Mouse (Mus musculus): ENCODE measurements around the gene Rundc3b. TPM values are rescaled to one million over a fixed set of nuclear protein-coding genes. Genes with fewer than 3 reads are reported as not detected.

Gene Rundc3b
- polyA plus RNA-seq (2015; fragmentation: Nextera tagmentation; extraction: Ambion mirVana), result 3.6 and 4.0 TPM in 2 replicates

DNA sequence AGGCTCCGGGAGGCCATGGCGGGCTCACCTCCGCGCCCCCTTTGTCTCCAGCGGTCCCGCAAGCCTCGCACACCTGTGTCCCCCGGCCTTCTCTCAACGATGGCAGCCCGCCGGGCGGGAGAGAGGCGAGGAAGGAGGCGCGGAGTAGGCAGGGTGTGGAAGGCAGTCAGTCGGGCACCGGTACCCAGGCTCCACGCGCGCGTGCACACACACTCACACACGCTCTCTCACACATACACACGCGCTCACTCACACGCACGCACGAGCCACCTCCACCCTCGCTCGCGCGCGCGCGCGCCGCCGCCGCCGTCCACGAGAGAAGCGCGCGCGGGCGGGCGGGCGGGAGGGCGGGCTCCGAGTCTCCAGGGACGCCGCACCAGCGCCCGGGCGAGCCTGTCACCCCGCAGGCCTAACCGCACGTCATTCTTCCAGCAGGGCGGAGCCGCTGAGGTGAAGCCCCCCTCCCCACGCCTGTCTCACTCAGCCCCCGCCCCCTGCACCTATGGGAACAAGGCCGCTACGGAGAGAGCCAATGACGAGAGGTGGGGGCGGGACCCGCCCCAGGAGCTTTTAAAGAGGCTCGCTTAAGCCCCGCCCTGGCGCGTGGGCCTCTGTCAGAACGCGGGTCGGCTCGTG lies at the start of gene Rundc3b:
Gene Rundc3b (minus strand): TSS at position 357 of the 636 bp plus-strand sequence.
- peak; percentile 98 for ATAC-seq (ENCODE audit: insufficient number of reproducible peaks, low FRiP score, low TSS enrichment, low read depth)
- H3K27ac ChIP-seq (replicated peaks), result 0 out of 2 replicates have a peak within 1 kb of the TSS, but pooled peaks have one; percentile 44

DNA sequence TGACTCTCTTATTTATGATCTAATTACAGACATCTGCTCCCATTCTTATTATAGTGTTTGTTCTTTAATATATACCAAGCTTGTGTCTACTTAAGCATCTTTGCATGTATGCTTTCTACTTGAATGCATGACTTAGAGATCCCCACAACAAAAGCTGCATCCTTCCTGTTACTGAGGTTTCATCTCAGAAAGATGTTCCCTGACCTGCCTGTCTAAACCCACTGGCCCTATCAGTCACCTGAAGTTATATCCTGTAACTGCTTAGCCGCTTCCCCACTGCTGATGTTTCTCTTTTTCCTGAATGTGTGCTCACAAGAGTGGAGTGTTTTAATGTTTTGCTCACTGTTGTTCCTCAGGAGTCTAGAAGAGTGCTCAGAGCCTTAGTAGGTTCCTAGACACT lies 46.9 kb upstream of the Rundc3b start:
- ATAC-seq (ENCODE audit: insufficient number of reproducible peaks, low FRiP score, low TSS enrichment, low read depth), result no peak
- 90% methylated on average over 1 of the region's 1 CpGs for WGBS
- Histone ChIP-seq H3K4me3 (replicated peaks) (no peak overlapping the region), H3K27ac (replicated peaks) (no peak overlapping the region), H3K36me3 (no peaks in the 10 kb centered on the region), H3K4me2 (replicated peaks) (no peak overlapping the region), H3K4me1 (no peaks in the 10 kb centered on the region), H3K9me3 (replicated peaks) (no peaks in the 10 kb centered on the region), H3K9ac (no peak overlapping the region), H3K27me3 (no peaks in the 10 kb centered on the region)

More for the DNA sequence above, at the start of gene Rundc3b:
- WGBS, result under 1% methylated on average over 67 of the region's 74 CpGs
- H3K4me1 ChIP-seq, result no peaks in the 10 kb centered on the region
- H3K9me3 ChIP-seq (replicated peaks), result no peaks in the 10 kb centered on the region
- peak within 1 kb of the TSS; percentile 98 for H3K4me2 ChIP-seq (replicated peaks)
- peak within 1 kb of the TSS; percentile 43 for H3K9ac ChIP-seq
- no peaks in the 10 kb centered on the region for H3K27me3 ChIP-seq
- H3K36me3 ChIP-seq, result no peaks in the 10 kb centered on the region
- peak within 1 kb of the TSS; percentile 88 for H3K4me3 ChIP-seq (replicated peaks)

DNA sequence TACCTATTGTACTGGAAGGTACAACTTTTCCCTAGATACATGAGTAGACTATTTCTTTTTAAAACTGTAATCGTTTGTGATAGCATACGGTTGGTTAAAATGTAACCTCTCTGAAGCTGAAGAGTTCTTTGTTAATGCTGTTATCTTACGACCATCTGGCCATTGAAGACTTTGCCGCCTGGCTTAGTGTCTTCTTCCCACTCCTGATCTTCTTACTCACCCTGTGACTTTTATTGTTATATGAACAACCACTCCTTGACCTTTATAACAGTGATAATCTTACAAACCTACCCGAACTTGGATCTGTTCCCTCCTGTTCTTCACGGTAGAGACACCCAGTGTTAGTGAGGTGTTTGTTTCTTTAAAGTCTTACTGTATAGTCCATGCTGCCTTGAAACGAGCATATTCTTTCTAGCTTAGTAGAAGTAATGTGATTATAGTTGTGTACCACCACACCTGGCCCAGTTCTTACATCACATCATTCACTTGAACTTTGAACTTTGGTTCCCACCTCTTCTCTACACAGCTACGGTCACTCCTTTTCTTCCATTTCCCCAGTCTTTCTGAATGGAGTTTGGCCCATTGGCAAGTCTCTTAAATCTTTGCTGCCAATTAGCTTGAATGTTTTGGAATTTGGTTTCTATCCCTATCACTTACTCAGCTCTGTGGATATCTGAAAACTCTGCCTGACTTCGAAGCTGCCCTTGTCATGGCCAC lies 45.2 kb upstream of the Rundc3b start:
- Histone ChIP-seq H3K9ac (no peak overlapping the region), H3K36me3 (no peaks in the 10 kb centered on the region), H3K4me2 (replicated peaks) (no peak overlapping the region), H3K4me3 (replicated peaks) (no peak overlapping the region), H3K27me3 (no peaks in the 10 kb centered on the region), H3K27ac (replicated peaks) (no peak overlapping the region), H3K4me1 (no peaks in the 10 kb centered on the region), H3K9me3 (replicated peaks) (no peaks in the 10 kb centered on the region)
- WGBS, result 80% methylated on average over 9 of the region's 9 CpGs
- no peak for ATAC-seq (ENCODE audit: insufficient number of reproducible peaks, low FRiP score, low TSS enrichment, low read depth)

DNA sequence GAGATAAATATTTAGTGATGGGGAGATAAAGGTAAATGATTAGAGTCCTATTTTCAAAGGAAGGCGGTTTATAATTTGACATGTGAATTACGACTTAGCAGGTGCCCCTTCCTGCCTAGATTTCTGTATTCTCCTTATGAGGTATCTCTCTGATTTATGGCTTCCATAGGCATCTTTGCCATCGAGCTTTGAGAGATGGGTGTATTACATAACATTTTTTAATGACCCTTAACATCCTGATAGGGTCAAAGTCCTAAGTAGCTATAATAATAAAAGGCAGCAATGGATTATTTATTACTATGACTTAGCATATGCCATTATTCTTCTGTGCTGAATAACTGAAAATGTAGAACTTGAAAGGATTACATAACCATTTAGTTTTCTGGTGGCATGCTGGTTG lies 41.9 kb upstream of the Rundc3b start:
- H3K9me3 ChIP-seq (replicated peaks), result no peaks in the 10 kb centered on the region
- H3K4me3 ChIP-seq (replicated peaks), result no peak overlapping the region
- H3K9ac ChIP-seq, result no peak overlapping the region
- ATAC-seq (ENCODE audit: insufficient number of reproducible peaks, low FRiP score, low TSS enrichment, low read depth), result no peak
- no peak overlapping the region for H3K4me2 ChIP-seq (replicated peaks)
- H3K36me3 ChIP-seq, result no peaks in the 10 kb centered on the region
- no peaks in the 10 kb centered on the region for H3K27me3 ChIP-seq
- H3K27ac ChIP-seq (replicated peaks), result no peak overlapping the region
- WGBS, result 70% methylated on average over 3 of the region's 3 CpGs
- H3K4me1 ChIP-seq, result peaks cover 11% of the 10 kb centered on the region

DNA sequence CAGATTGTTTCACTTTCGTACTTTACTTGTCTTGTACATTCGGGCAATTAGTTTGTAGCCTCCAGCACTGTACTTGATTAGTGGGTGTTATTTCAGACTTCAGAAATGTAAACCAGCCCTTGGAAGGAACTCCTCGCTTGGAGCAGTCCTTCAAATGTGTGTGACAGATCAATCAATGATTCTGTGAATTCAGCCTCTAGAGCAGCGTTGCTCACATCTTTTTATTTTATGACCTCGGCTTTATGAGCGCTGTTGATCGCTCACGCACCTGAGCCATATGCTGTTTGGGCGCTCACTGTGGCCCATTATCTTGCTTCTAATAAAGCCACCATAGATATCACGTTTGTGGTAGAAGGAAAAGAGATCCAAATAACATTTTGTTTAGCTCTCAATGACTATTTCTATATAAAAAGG lies 38.0 kb upstream of the Rundc3b start:
- Histone ChIP-seq H3K4me3 (replicated peaks) (peak overlapping the region; percentile 45), H3K27ac (replicated peaks) (no peak overlapping the region), H3K36me3 (no peaks in the 10 kb centered on the region), H3K4me1 (peaks cover 11% of the 10 kb centered on the region), H3K9ac (no peak overlapping the region), H3K4me2 (replicated peaks) (peak overlapping the region; percentile 89), H3K27me3 (no peaks in the 10 kb centered on the region), H3K9me3 (replicated peaks) (no peaks in the 10 kb centered on the region)
- no peak for ATAC-seq (ENCODE audit: insufficient number of reproducible peaks, low FRiP score, low TSS enrichment, low read depth)
- 45% methylated on average over 10 of the region's 10 CpGs for WGBS

DNA sequence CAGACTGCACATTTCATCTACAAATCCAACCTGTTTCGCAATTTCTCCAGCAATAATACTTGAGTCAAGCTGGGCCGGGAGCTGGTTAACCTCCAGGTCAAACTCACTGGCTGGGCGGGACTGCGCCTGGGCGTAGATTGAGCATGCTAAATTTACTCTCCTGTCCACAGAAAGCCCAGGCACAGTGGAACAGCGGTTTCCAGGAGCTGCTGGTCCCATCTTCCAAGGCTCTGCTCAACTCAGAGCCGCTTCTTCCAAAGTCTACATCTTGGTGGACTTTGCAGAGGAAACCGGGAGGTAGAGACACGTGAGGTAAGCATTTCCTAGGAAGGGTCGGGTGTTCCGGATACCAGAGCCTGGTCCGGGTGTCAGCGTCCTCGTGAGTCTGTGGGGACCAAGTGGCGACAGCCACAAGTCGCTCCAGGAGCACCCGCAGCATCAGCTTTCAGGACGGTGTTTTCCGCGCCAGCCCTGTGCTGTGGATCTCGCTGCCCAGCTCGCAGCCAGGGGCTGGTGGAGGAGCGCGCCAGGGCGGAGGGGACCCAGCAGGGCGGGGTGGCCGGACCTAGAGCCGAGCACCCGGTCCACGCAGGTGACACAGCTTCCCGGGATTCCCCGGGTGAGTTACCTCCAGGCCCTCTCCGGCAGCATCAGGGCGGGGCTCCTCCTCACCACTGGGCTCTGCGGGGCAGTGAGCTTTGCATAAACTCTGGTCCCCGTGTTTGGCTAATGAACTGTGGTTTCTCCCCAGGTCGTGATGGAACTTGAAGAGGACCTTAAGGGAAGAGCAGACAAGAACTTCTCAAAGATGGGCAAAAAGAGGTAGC lies 37.4 kb upstream of the Rundc3b start, which contains the start of gene Abcb1a:
Gene Abcb1a (plus strand): TSS at position 167 of the 827 bp plus-strand sequence.
- 6% methylated on average over 37 of the region's 37 CpGs for WGBS
- peaks cover 11% of the 10 kb centered on the region for H3K4me1 ChIP-seq
- H3K9me3 ChIP-seq (replicated peaks), result no peaks in the 10 kb centered on the region
- no peaks in the 10 kb centered on the region for H3K27me3 ChIP-seq
- no peak within 1 kb of the TSS for H3K27ac ChIP-seq (replicated peaks)
- H3K4me3 ChIP-seq (replicated peaks), result peak within 1 kb of the TSS; percentile 45
- H3K9ac ChIP-seq, result no peak within 1 kb of the TSS
- no peaks in the 10 kb centered on the region for H3K36me3 ChIP-seq
- ATAC-seq (ENCODE audit: insufficient number of reproducible peaks, low FRiP score, low TSS enrichment, low read depth), result no peak
- peak within 1 kb of the TSS; percentile 89 for H3K4me2 ChIP-seq (replicated peaks)

DNA sequence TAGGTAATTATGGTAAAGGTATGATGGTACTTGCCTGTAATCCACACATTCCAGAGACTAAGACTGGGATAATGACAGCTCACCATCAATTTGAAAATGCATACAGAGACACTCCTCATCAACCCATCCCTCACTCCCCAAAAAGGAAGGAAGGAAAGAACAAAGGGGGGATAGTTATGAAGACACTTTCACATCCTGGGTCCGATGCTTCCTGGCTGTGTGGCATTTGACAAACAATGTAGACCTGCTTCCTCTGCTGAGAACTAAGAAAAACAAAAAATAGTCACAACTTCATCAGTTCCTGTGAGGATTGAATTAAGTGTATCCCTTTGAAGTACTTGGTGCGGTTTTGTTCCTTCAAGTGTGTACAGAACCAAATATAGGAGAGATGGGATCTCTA lies 29.3 kb upstream of the Rundc3b start:
- ATAC-seq (ENCODE audit: insufficient number of reproducible peaks, low FRiP score, low TSS enrichment, low read depth), result no peak
- H3K9ac ChIP-seq, result no peak overlapping the region
- 80% methylated on average over 2 of the region's 2 CpGs for WGBS
- no peak overlapping the region for H3K4me3 ChIP-seq (replicated peaks)
- H3K4me1 ChIP-seq, result no peaks in the 10 kb centered on the region
- no peaks in the 10 kb centered on the region for H3K36me3 ChIP-seq
- H3K9me3 ChIP-seq (replicated peaks), result no peaks in the 10 kb centered on the region
- H3K27ac ChIP-seq (replicated peaks), result no peak overlapping the region
- no peak overlapping the region for H3K4me2 ChIP-seq (replicated peaks)
- H3K27me3 ChIP-seq, result no peaks in the 10 kb centered on the region

DNA sequence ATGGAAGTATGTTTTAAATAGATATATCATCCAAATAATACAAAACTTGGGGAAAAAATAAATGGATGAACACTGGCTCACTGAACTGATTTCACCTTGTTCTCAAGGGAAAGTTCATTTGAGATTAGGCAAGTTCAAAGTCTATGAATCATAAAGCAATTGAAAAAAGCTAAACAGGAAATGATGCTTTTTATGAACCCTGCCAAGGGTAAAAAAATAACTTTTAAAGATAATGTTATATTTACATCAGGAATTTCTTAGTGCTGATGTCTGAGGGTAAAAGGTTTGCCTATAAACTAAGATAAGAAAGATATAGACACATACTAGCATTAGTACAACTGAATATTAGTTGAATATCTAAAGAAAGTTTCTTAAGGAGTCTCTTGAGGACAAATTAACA lies 26.0 kb upstream of the Rundc3b start:
- Histone ChIP-seq H3K9ac (no peak overlapping the region), H3K4me3 (replicated peaks) (no peak overlapping the region), H3K27me3 (no peaks in the 10 kb centered on the region), H3K27ac (replicated peaks) (no peak overlapping the region), H3K9me3 (replicated peaks) (no peaks in the 10 kb centered on the region), H3K4me1 (no peaks in the 10 kb centered on the region), H3K36me3 (no peaks in the 10 kb centered on the region), H3K4me2 (replicated peaks) (no peak overlapping the region)
- ATAC-seq (ENCODE audit: insufficient number of reproducible peaks, low FRiP score, low TSS enrichment, low read depth), result no peak

DNA sequence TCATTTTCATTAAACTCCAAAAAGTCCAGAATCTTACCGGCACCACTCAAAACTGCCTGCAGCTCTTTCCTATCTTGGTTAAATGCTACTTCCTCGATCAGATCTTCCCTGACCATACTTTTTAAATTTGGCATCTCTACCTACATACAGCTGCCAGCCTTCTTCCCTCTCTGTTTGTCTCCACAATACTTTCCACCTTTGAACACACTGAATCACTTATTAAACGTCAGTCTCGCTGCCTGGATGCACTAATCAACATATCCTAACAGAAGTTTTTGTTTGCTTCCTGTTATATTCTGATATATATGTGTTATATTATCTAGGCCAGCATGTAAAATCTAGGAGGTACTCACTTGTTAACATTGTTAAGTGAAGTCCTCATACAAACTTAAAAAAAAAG lies 25.5 kb upstream of the Rundc3b start:
- H3K27ac ChIP-seq (replicated peaks), result no peak overlapping the region
- H3K9ac ChIP-seq, result no peak overlapping the region

DNA sequence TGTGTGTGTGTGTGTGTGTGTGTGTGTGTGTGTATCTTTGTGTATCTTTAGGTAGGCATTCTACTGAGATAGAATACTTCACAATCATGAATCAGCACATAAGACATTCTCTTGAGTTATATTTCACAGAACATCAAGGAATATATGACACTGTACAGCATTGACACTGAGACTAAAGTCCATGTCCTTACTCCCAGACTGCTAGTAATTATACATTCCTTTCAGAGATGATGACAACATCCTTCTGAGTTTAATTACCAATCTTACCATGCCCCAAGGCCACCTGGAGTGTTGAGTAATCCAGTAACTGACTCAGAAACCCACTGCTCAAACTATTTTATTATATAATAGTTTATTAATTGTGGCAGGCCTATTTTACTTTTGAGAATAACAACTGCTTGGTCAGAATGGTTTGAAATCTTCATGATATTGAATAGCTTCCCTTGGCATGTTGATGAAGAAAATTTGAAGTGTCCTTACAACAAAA lies 11.8 kb upstream of the Rundc3b start:
- Histone ChIP-seq H3K36me3 (no peaks in the 10 kb centered on the region), H3K27ac (replicated peaks) (no peak overlapping the region), H3K9me3 (replicated peaks) (no peaks in the 10 kb centered on the region), H3K27me3 (no peaks in the 10 kb centered on the region), H3K4me2 (replicated peaks) (no peak overlapping the region), H3K9ac (no peak overlapping the region), H3K4me1 (no peaks in the 10 kb centered on the region), H3K4me3 (replicated peaks) (no peak overlapping the region)
- no peak for ATAC-seq (ENCODE audit: insufficient number of reproducible peaks, low FRiP score, low TSS enrichment, low read depth)

More for the DNA sequence above, 25.5 kb upstream of the Rundc3b start:
- Histone ChIP-seq H3K4me2 (replicated peaks) (no peak overlapping the region), H3K4me1 (no peaks in the 10 kb centered on the region), H3K4me3 (replicated peaks) (no peak overlapping the region), H3K9me3 (replicated peaks) (no peaks in the 10 kb centered on the region), H3K27me3 (no peaks in the 10 kb centered on the region), H3K36me3 (no peaks in the 10 kb centered on the region)
- WGBS, result 60% methylated on average over 4 of the region's 4 CpGs
- ATAC-seq (ENCODE audit: insufficient number of reproducible peaks, low FRiP score, low TSS enrichment, low read depth), result no peak

DNA sequence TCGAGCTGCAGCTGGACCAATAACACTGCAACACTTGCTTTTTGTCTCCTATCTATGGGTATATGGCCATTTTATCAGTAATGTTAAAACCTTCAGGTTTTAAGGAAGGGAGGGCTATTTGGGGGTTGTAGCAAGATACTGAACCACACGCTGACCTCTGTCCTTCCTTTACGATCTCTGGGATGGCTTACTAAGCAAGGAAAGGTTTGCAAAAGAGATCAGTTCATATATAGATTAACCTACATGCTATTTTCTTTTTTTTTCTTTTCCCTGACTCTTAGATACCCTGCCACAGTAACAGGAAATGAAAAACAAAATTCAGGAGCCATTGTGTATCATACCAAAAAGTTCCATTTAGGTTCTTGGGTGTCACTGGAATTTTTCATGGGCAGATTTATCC lies 10.1 kb upstream of the Rundc3b start:
- no peaks in the 10 kb centered on the region for H3K4me1 ChIP-seq
- H3K36me3 ChIP-seq, result no peaks in the 10 kb centered on the region
- no peaks in the 10 kb centered on the region for H3K9me3 ChIP-seq (replicated peaks)
- H3K4me3 ChIP-seq (replicated peaks), result no peak overlapping the region
- H3K27me3 ChIP-seq, result no peaks in the 10 kb centered on the region
- ATAC-seq (ENCODE audit: insufficient number of reproducible peaks, low FRiP score, low TSS enrichment, low read depth), result no peak
- H3K27ac ChIP-seq (replicated peaks), result no peak overlapping the region
- H3K9ac ChIP-seq, result no peak overlapping the region
- 79% methylated on average over 3 of the region's 3 CpGs for WGBS
- H3K4me2 ChIP-seq (replicated peaks), result no peak overlapping the region

All from embryonic facial prominence, embryonic 15.5 days (tissue).